Mouse (Mus musculus): ENCODE data around the gene Capns1. TPM values are rescaled to one million over a fixed set of nuclear protein-coding genes. Genes with fewer than 3 reads are reported as not detected.
A peak's percentile ranks its signal among the peaks of the same experiment; 100 is the strongest.
"Not testable (repeated sequence)": the region's sequence is repeated elsewhere in the genome, so short reads cannot be mapped to it uniquely, and the experiment has no call there.

The Capns1 gene
- total and polyA plus RNA-seq, 2 experiments = 65.5 to 253 TPM

GRCm38 (mm10) chr7:30188344-30189115 is 10.1 kb downstream of the Capns1 start:
- peaks cover 5% of the 10 kb centered on the region for H3K4me1 ChIP-seq (ENCODE audit: control insufficient read depth, insufficient read depth, low read length)
- TF ChIP-seq POLR2A (IDR thresholded peaks at IDR 0.05; ENCODE audit: extremely low read depth, insufficient read depth, low read length) (no peak), CTCF (IDR thresholded peaks at IDR 0.05; ENCODE audit: low read depth, low read length) (no peak)
- 80% methylated on average over 12 of the region's 12 CpGs for WGBS
- H3K27me3 ChIP-seq (ENCODE audit: control insufficient read depth, insufficient read depth, low read length) = no peaks in the 10 kb centered on the region
- peaks cover 22% of the 10 kb centered on the region for H3K36me3 ChIP-seq (ENCODE audit: control insufficient read depth, insufficient read depth, low read length)
- H3K27ac ChIP-seq (replicated peaks; ENCODE audit: insufficient read depth, low read depth, low read length) = no peak overlapping the region
- DNase-seq (ENCODE audit: extremely low read depth, low read depth, low spot score) = no peak
- H3K4me3 ChIP-seq (ENCODE audit: insufficient read depth, low read depth, low read length) = no peak overlapping the region
- H3K9ac ChIP-seq (ENCODE audit: low read depth, low read length) = no peak overlapping the region
- H3K79me2 ChIP-seq (ENCODE audit: control insufficient read depth, insufficient read depth, low read length) = no peaks in the 10 kb centered on the region; the same call in 1 of the 2 replicates

GRCm38 (mm10) chr7:30184641-30185348 is 13.8 kb downstream of the Capns1 start:
- TF ChIP-seq POLR2A (IDR thresholded peaks at IDR 0.05; ENCODE audit: extremely low read depth, insufficient read depth, low read length) (no peak), CTCF (IDR thresholded peaks at IDR 0.05; ENCODE audit: low read depth, low read length) (no peak)
- 80% methylated on average over 13 of the region's 13 CpGs for WGBS
- no peaks in the 10 kb centered on the region for H3K27me3 ChIP-seq (ENCODE audit: control insufficient read depth, insufficient read depth, low read length)
- H3K36me3 ChIP-seq (ENCODE audit: control insufficient read depth, insufficient read depth, low read length) = peaks cover 10% of the 10 kb centered on the region; the same call in 1 of the 2 replicates
- no peak overlapping the region for H3K4me3 ChIP-seq (ENCODE audit: insufficient read depth, low read depth, low read length)
- H3K9ac ChIP-seq (ENCODE audit: low read depth, low read length) = no peak overlapping the region
- DNase-seq (ENCODE audit: extremely low read depth, low read depth, low spot score) = no peak
- H3K27ac ChIP-seq (replicated peaks; ENCODE audit: insufficient read depth, low read depth, low read length) = no peak overlapping the region
- no peaks in the 10 kb centered on the region for H3K79me2 ChIP-seq (ENCODE audit: control insufficient read depth, insufficient read depth, low read length)
- peaks cover 3% of the 10 kb centered on the region for H3K4me1 ChIP-seq (ENCODE audit: control insufficient read depth, insufficient read depth, low read length)

- Histone ChIP-seq H3K27me3 (ENCODE audit: control insufficient read depth, insufficient read depth, low read length) (no peaks in the 10 kb centered on the region), H3K36me3 (ENCODE audit: control insufficient read depth, insufficient read depth, low read length) (peaks cover 7% of the 10 kb centered on the region; the same call in 1 of the 2 replicates), H3K27ac (replicated peaks; ENCODE audit: insufficient read depth, low read depth, low read length) (peak within 1 kb of the TSS; percentile 20; the same call in 1 of the 2 replicates), H3K4me1 (ENCODE audit: control insufficient read depth, insufficient read depth, low read length) (peaks cover 3% of the 10 kb centered on the region), H3K9ac (ENCODE audit: low read depth, low read length) (peak within 1 kb of the TSS; percentile 46; the same call in 1 of the 2 replicates), H3K4me3 (ENCODE audit: insufficient read depth, low read depth, low read length) (peak within 1 kb of the TSS; percentile 47), H3K79me2 (ENCODE audit: control insufficient read depth, insufficient read depth, low read length) (no peaks in the 10 kb centered on the region)
- DNase-seq (ENCODE audit: extremely low read depth, low read depth, low spot score) = peak; percentile 89
- WGBS = 0% methylated on average over 11 of the region's 11 CpGs
- TF ChIP-seq POLR2A (IDR thresholded peaks at IDR 0.05; ENCODE audit: extremely low read depth, insufficient read depth, low read length) (0 out of 2 replicates have a peak, but pooled peaks have one; percentile 17), CTCF (IDR thresholded peaks at IDR 0.05; ENCODE audit: low read depth, low read length) (no peak)
Observed at GRCm38 (mm10) chr7:30183879-30184289, 14.7 kb downstream of the Capns1 start, which contains the start of gene Cox7a1. Cox7a1 (plus strand) TSS chr7:30184144.

- not testable (repeated sequence) for H3K9ac ChIP-seq (ENCODE audit: low read depth, low read length); H3K4me1 ChIP-seq (ENCODE audit: control insufficient read depth, insufficient read depth, low read length); H3K4me3 ChIP-seq (ENCODE audit: insufficient read depth, low read depth, low read length); H3K27ac ChIP-seq (replicated peaks; ENCODE audit: insufficient read depth, low read depth, low read length); H3K79me2 ChIP-seq (ENCODE audit: control insufficient read depth, insufficient read depth, low read length); DNase-seq (ENCODE audit: extremely low read depth, low read depth, low spot score); H3K27me3 ChIP-seq (ENCODE audit: control insufficient read depth, insufficient read depth, low read length)
- WGBS = 78% methylated on average over 7 of the region's 7 CpGs
- peaks cover 13% of the 10 kb centered on the region for H3K36me3 ChIP-seq (ENCODE audit: control insufficient read depth, insufficient read depth, low read length)
Observed at GRCm38 (mm10) chr7:30183189-30183588, 15.4 kb downstream of the Capns1 start.

GRCm38 (mm10) chr7:30181929-30182328 is 16.7 kb downstream of the Capns1 start:
- not testable (repeated sequence) for H3K4me3 ChIP-seq (ENCODE audit: insufficient read depth, low read depth, low read length); H3K9ac ChIP-seq (ENCODE audit: low read depth, low read length); H3K4me1 ChIP-seq (ENCODE audit: control insufficient read depth, insufficient read depth, low read length); H3K79me2 ChIP-seq (ENCODE audit: control insufficient read depth, insufficient read depth, low read length); H3K27me3 ChIP-seq (ENCODE audit: control insufficient read depth, insufficient read depth, low read length); H3K27ac ChIP-seq (replicated peaks; ENCODE audit: insufficient read depth, low read depth, low read length); DNase-seq (ENCODE audit: extremely low read depth, low read depth, low spot score)
- peaks cover 10% of the 10 kb centered on the region for H3K36me3 ChIP-seq (ENCODE audit: control insufficient read depth, insufficient read depth, low read length)
- WGBS = 84% methylated on average over 10 of the region's 10 CpGs

GRCm38 (mm10) chr7:30181308-30181707 is 17.3 kb downstream of the Capns1 start:
- no peak overlapping the region for H3K9ac ChIP-seq (ENCODE audit: low read depth, low read length)
- H3K4me1 ChIP-seq (ENCODE audit: control insufficient read depth, insufficient read depth, low read length) = peaks cover 3% of the 10 kb centered on the region
- no peaks in the 10 kb centered on the region for H3K79me2 ChIP-seq (ENCODE audit: control insufficient read depth, insufficient read depth, low read length)
- no peaks in the 10 kb centered on the region for H3K27me3 ChIP-seq (ENCODE audit: control insufficient read depth, insufficient read depth, low read length)
- TF ChIP-seq CTCF (IDR thresholded peaks at IDR 0.05; ENCODE audit: low read depth, low read length) (peak; percentile 67), POLR2A (IDR thresholded peaks at IDR 0.05; ENCODE audit: extremely low read depth, insufficient read depth, low read length) (no peak)
- peaks cover 10% of the 10 kb centered on the region for H3K36me3 ChIP-seq (ENCODE audit: control insufficient read depth, insufficient read depth, low read length)
- 1% methylated on average over 4 of the region's 4 CpGs for WGBS
- no peak overlapping the region for H3K27ac ChIP-seq (replicated peaks; ENCODE audit: insufficient read depth, low read depth, low read length)
- H3K4me3 ChIP-seq (ENCODE audit: insufficient read depth, low read depth, low read length) = no peak overlapping the region
- DNase-seq (ENCODE audit: extremely low read depth, low read depth, low spot score) = peak; percentile 58

Data from liver, adult 2 months (tissue).